Mouse (Mus musculus) heart, postnatal 0 days (tissue): ENCODE data around the gene Ldb1.
A peak's percentile ranks its signal among the peaks of the same experiment; 100 is the strongest.

Experiments used
- CTCF ChIP-seq: IDR thresholded peaks from 2 replicates; pipeline ENCODE4 v1.5.1; 2016; ENCODE audit warnings: antibody characterized with exemption, control low read depth, low read depth
- EP300 ChIP-seq: IDR thresholded peaks from 2 replicates; pipeline ENCODE4 v1.6.1; 2016; ENCODE audit warnings: antibody characterized with exemption, low read depth

DNA sequence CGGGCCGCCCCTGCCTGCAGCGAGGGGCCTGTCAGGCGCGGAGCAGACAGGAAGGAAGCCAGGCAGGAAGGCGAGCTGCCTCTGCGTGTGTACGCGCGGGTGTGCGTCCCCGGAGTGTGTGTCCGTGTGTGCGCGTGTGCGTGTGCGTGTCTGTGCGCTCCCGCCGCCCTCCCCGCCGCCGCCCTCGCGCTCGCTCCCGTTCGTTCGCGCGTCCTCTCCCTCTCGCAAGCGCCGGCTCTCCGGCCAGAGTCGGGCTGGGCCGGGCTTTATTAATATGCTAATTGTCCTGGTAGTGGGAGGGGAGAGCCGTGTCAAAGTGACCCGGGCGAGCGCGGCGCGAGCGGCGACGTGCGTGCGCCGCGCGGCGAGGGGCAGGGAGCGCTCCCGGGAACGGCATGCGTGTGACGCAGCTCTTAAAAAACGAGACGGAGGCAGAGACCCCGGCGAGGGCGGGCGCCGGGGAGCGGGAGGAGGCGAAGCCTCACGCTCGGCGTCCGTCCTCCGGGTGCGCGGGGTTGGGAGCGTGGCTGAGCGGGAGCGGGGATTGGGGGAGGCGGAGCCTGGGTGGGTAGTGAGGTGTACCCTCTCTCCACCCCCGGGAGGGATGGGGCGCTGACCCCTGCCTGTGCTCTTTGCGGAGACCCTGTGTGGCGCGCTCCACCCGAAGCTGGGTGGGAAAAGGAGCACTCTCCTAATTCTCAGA, at the start of gene Ldb1:
- TF ChIP-seq CTCF (no peak), EP300 (0 out of 2 replicates have a peak, but pooled peaks have one; percentile 14)
